Mouse (Mus musculus) naive thymus-derived CD4-positive, alpha-beta T cell, adult 2 months (primary cell): ENCODE data around the gene Copa.

Experiments
- DNase-seq: peaks from one replicate; pipeline ENCODE4 v3.0.0-alpha.2; 2011; ENCODE audit warnings: low read depth

Copa gene

DNA sequence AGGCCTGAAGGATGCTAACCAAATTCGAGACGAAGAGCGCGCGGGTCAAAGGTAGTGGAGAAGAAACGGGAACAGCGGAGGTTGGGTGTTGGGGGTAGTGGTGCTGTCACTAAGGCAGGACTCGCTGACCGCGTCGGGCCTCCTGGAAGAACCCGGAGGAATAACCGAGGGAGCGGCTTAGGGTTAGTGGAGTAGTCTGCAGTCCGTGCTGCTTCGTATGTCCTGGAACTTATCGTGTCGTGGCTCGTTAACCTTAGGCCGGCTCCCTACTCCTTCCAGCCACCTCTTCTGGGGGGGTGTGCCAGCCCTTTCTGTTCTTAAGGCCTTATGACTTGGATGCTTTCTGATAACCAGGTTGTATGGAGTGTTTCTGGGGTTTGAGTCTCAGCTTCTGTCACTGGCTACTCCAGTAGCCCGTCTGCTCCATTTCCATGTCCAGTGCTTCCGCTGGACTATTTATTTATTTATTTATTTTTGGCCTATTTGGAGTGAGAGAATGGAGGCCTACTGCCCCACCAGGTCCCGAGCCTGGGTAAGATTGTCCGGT, 643 bp downstream of the Copa start:
- DNase-seq: no peak

DNA sequence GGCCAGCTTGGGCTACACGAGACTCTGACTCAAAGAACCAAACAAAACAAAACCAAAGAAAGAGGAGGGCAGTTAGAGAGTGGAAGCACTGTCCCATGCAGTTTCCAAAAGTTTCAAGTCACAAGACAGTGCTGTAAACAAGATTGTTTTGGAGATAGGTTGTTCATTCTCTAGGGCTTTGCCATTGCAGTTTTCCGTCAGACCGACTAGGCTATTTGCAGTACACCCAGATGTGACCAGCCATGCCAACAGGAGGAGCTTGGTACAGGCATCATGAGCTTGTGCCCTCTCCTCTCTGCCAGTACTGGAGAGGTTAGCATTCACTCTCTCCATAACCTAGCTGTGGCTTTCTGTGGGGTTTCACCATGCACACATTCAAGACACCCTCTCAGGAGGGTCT, 11.2 kb downstream of the Copa start:
- DNase-seq: no peak

DNA sequence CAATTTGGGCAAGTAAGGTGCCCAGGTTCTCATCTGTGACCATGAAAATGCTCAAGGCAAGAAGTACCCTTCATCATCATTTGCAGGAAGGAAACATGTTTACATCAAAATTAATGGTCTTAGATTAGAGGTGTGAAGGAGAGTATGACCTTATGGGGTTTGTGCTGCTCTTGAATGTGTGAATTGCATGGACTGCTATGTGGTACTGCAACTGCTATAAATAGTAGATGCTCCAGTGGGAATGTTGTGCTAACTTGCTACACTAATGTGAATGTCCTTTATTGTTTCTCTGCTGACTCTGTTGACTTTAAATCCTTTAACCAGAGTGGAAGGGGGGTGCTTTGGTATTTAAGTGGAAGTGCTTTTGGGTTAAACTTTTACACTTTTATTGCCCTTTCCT, 12.0 kb downstream of the Copa start:
- no peak for DNase-seq

DNA sequence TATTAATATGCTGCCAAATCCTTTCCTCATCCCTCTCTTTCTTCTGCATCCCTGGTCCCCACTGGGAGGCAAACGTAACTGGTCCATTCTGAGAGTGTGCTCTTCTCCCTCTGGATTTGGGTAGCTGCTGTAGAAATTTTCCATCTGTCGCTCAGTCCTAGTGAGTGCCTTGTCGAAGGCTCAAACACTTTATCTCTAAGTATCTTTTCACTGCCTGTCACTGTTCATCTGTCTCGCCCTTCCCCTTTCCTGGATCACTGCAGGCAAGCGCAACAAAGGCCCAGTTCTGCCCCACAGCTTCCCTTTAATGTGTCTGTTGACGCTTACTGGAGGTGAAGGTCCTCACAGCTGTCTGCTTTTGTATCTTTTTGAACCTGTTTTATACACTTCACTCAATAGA, 12.9 kb downstream of the Copa start:
- DNase-seq: no peak

DNA sequence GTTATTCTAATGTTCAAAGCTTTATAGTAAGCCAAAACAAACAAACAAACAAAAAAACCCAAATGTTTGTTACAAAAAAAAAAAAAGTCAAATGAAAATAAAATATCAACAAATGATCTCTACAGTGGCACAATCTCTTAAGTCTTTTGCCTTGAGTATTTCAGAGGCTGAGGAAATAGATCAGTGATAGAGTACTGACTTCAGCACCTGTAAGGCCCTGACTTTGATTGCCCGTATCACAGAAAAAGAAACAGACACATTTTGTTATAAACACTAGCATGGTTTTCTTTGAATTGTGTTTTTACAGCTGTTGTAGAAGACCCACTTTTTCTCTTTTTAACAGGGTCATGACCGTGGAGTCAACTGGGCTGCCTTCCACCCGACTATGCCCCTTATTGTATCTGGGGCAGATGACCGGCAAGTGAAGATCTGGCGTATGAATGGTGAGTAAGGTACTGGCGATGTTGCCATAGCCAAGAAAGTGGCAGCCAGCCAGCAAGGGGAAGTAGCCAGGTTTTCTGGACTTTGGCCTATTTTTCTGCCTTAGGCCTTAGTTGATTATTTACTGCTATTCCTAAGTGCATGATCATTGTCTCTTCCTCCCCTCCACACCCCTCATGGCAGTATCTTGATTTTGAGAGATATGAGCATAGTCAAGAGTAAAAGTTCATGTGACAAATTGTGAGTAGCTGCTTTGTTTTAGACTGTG, 17.1 kb downstream of the Copa start:
- DNase-seq: no peak

DNA sequence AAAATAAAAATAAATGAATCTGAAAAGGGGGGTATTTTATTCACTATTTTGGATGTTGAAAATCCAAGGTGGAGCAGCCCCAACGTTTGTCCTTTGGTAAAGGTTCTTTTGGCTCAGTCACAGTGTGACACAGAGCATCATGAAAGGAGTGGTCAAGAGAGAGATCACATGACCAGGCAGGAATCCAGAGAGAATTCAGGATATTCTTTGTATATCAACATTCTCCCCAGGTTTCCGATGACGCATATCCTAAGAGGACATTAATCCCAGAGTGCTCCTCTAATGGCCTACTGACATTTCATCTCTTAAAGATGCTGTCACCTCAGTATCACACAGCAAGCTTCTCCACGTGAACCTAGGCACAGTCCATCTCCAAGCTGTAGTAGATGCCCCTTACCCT, 21.3 kb downstream of the Copa start:
- DNase-seq: no peak

DNA sequence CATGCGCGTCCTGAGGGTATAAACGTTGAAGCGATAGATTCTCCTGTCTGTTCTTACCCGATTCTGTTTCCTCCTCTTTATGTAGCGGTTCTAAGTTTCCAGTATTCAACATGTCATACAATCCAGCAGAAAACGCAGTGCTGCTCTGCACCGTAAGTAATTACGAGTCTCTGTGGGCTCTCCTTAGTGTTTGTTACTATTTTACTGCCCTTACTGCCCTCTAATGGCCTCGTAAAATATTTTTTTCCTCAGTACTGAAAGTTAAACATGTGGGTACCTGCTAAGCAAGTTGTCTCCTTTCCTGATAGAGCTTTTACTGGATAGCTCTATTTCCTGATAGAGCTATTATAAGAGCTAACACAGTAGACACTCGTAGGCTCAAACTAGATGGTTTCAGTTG, 22.8 kb downstream of the Copa start:
- no peak for DNase-seq

DNA sequence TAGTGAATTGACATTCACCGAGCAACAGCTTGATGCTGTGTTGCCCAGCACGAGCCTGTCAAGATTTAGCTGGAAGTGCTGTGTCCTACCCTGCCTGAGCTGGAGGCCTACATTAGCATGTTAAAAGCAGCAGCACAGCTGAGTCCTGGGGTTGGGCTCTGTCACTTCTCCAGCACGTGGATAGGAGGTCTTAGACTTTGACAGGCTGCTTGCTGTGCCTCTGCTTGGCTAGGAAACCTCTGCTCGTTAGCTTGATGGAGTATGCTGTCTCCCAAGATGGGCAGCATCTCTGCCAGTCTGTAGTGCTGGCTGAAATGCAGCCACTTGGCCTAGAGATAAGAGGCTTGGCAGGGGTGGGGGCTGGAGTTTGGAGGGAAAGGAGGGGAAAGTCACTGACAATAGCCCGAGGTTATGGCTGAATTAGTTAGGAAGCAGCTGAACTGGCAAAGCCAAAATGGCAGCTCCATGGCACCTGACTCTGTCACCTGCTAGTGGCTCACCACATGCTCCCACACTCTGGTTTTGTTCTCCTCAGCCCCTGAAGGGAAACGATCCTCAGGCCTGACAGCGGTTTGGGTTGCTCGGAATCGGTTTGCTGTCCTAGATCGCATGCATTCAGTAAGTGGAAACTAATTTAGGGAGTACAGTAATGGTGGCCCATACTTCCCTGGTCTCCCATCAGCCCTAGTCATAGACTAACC, 25.6 kb downstream of the Copa start:
- no peak for DNase-seq

DNA sequence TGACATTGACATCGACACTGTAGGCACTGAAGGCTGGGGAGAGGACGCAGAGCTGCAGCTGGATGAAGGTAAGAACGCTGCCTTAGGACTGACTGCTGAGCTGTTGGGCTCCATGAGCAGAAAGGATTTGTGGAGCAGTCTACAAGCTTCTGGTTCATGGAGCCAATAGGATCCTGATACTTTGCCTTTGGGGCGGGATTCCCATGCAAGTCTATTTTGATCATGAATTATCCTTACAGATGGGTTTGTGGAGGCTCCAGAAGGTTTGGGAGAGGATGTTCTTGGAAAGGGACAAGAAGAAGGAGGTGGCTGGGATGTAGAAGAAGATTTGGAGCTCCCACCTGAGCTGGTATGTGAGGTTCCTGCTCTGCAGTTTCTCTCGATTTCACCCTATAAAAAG, 34.6 kb downstream of the Copa start:
- DNase-seq: no peak

DNA sequence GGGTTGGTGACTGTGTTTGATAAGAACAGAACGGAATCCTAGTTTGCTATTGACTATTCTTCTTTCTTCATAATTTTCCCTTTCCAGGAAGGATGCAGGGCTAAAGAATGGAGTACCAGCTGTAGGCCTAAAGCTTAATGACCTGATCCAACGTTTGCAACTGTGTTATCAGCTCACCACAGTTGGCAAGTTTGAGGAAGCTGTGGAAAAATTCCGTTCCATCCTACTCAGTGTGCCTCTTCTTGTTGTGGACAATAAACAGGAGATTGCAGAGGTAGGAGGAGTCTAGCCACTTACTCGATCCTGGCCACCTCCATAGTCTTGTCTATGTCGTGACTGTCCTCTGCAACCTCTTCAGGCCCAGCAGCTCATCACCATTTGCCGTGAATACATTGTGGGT, 36.8 kb downstream of the Copa start:
- DNase-seq: no peak

DNA sequence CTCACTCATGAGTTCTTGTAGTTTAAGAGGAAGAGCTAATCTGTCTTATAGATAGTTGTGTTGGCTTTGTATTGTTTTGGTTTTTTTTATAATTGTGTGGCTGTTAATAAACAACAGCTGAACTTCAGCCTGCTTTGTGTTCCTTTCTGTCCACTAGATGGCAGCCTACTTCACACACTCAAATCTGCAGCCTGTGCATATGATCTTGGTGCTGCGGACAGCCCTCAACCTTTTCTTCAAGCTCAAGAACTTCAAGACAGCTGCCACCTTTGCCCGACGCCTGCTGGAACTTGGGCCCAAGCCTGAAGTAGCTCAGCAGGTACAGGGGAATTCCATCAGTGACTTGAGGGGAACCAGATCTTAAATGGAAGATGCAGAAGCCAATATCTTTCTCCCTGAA, 37.4 kb downstream of the Copa start:
- DNase-seq: peak; percentile 75

DNA sequence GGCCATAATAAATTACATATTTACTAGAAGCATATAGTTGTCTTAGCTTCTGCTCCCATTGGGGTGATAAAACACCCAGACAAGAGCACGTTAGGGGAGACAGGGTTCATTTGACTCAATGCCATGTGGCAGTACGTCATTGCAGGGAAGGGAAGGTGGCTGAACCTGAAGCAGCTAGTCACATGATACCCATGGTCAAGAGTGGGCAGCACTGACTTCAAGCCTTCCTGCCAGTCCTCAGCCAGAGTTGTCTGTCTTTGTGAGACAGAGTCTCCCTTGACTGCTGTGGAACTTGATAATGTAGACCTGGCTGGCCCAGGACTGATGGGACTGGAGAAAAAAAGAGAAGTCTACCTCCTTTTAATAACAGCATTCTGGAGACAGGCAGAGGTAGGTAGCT, 40.3 kb downstream of the Copa start:
- no peak for DNase-seq

DNA sequence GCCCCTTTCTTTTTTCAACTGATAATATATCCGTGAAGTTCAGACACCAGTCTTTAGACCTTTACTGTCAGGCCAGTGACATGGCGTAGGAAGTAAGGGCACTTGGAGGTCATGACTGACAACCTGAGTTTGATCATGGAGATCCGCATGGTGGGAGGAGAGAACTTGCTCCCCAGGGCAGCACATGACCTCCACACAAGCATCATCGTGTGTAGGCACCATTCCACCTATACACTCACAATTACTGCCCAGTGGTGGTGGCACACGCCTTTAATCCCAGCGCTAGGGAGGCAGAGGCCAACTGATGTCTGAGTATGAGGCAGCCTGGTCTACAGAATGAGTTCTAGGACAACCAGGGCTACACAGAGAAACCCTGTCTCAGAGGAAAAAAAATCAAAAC, 42.2 kb downstream of the Copa start:
- no peak for DNase-seq

DNA sequence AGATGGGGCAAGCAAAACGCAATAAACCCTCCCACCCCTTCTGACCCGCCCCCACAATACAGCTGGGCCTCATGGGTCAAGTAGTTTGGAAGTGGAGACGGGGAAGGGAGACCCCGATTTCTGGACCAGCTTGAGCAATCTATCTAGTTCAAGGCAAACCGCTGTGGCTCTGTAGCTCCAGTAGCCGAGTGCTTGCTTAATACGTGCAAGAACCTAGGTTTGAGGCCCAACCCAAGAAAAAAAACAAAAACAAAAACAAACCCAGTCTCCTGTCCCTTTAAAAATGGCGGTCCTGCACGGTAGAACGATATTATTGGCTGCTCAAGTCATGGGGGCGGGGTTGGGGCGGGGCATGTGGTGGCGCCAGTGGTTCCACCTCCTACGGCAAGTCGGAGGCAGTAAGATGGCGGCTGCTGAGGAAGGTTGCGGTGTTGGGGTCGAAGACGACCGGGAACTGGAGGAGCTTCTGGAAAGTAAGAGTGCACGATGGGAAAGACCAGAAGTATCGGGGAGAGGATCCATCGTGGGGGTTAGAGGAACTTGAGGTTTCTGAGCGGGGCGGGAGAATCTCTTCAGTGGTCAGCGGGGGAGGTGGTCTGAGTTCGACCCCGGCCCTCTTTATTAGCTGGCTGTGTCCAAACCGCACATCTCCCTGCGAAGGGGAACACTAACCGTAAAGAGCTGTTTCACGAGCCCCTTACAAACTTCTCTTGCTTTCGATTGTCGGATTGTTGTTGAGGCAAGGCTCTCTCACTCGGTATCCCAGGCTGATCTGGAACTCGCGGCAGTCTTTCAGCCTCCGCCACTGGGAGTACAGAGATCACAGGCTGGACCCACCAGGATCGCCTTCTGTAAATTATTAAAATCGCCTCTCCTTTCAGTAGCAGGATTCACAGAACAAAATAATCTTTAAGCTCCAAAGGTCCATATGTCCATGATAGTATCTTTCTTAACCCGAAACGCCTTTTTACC, 44.3 kb downstream of the Copa start, which contains the start of gene Pex19:
Gene Pex19, plus strand, starts transcription at position 380 of the 972 bp plus-strand sequence.
- DNase-seq: peak; percentile 93

DNA sequence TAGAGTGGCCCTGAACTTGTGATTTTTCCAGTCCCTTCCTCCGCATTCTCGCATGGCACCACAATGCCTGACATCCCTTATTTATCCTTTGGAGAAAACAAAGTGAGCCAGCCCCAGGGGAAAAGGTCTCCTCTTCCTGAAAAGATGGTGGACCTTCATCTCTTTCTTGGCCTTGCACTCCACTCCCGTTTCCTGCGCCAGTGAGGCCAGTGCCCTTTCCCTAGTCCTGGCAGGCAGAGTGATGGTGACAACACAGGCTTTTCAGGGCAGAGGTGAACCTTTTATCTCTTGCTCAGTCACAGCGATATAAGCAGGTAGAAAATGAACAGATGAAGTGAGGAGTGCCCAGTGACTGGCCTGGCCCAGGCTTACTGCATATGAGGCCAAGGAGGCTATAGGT, 45.2 kb downstream of the Copa start:
- DNase-seq: no peak

DNA sequence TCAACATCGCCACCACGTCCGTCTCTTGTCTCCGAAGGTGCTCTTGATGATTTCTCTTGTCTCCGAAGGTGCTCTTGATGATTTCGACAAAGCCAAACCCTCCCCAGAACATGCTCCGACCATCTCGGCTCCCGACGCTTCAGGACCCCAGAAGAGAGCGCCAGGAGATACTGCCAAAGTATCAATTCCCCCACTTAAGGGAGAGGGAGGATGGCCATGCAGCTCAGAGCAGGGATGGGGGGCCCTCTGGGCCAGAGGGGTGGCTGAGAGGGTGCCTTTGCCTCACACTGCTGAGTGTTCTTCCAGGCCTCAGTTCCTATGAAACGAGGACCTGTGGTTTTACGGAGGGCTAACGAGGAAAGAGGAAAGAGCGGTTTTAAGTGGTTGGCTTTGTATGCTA, 46.2 kb downstream of the Copa start:
- DNase-seq: no peak

DNA sequence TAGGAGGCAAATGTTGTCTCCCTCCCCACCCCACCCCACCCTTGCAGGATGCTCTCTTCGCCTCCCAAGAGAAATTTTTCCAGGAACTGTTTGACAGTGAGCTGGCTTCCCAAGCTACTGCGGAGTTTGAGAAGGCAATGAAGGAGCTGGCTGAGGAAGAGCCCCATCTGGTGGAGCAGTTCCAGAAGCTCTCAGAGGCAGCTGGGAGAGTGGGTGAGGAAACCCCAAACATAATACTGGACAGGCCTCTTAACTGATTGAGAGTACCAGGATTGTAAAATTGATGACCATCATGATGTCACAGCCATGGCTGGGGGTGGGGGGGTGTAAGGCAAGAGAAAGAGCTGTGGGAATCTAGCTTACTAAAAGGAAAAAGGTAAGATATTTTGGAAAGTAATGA, 46.8 kb downstream of the Copa start:
- no peak for DNase-seq

DNA sequence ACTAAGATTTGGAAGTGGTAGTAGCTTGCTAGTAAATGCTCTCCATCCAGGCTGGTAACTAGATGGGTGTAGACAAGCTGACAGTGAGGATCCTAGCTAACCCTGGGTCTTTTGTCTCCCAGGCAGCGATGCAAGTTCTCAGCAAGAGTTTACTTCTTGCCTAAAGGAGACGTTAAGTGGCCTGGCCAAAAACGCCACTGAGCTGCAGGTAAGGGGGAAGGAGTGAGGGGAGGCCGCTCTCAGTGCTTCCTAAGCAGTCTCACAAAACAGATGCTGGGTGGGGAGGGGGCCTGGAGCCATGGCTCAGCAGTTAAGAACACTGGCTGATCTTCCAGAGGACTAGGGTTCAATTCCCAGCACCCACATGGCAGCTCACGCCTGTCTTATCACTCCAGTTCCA, 47.5 kb downstream of the Copa start:
- DNase-seq: no peak

DNA sequence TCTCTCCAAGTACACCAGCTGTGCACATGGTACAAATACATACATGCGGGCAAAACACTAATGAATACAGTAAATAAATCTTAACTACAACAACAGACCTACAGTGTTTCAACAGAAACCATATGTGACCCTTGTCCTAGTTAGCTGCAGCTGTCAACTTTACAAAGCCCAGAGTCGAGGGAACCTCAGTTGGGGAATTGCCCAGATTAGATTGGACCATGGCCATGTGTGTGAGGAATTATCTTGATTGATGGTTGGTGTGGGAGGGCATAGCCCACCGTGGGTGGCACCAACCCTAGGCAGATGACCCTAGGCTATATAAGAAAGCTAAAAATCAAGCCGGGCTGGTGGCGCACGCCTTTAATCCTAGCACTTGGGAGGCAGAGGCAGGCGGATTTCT, 50.0 kb downstream of the Copa start:
- no peak for DNase-seq

DNA sequence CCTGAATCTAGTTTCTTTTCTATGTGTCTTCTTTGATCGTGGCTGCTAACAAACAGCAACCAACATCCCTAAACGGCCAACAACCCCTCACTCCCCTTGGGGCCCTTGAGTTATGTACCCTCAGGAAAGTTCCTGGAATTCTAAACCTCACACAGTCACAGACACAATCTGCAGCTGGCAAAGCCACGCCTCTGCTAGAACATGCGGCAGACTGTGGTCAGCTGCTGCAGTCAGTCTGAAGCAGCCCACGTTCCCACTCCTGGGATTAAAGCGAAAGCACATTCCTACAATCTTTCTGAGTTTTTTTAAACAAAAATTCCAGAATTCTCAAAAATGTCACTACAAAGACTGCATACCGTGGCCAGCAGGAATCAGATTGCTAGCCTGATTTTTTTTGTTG, 51.2 kb downstream of the Copa start:
- no peak for DNase-seq

DNA sequence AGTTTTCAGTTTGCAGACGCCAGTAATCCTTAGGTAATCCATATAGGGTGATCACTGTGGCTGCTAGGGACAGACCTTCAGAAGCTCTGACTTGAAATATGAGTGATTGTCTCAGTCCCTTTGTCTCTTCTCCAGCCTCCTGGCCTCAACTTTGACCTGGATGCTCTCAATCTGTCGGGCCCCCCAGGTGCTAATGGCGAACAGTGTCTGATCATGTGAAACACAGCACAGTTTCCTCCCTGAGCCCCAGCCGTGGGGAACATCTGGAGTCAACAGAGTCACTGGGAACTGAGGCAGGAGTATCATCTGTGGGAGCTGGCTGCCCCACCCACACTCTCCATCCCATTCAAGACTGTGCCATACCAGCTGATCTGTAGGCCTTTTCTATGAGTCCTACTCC, 51.7 kb downstream of the Copa start:
- DNase-seq: no peak

DNA sequence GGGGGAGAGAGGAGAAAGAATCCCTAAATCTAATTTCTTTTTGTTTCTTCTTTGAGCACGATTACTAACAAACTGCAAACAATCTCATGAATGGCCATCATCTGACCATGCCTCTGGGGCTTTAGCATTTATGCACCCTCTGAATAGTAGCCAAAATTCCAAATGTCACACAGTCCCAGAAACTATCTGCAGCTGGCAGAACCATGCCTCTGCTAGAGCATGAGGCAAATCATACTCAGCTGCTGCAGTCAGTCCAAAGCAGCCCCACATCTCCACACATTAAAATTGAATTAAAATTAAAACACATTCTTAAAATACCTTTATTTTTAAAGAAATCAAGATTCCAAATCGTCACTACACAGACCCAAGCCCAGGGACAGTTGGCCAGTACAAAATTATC, 57.8 kb downstream of the Copa start:
- no peak for DNase-seq

DNA sequence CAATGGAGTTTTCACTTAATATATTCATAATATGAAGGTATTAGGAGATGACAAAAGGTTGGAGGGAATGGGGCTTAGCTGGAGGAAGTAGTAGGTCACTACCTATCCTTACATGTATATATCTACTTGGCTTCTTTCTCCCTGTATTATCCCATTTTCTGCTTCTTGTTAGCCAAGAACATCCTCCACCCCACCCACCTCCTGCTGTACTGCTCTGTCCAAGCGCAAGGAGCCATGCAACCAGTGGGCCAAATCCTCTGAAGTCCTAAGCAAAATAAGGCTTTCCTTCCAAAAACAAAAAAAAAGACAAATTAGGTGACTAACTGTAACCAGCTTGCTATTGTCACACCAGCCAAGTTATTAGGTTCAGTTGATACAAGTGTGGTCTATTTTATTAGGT, 58.5 kb downstream of the Copa start:
- no peak for DNase-seq
